Mouse (Mus musculus): ENCODE measurements around the gene Pex5. TPM values are rescaled to one million over a fixed set of nuclear protein-coding genes. Genes with fewer than 3 reads are reported as not detected.
"Not testable (repeated sequence)": the region's sequence is repeated elsewhere in the genome, so short reads cannot be mapped to it uniquely, and the experiment has no call there.

Pex5 gene
- polyA plus RNA-seq, 1 experiment from 2014 or later = 49.0 TPM

DNA sequence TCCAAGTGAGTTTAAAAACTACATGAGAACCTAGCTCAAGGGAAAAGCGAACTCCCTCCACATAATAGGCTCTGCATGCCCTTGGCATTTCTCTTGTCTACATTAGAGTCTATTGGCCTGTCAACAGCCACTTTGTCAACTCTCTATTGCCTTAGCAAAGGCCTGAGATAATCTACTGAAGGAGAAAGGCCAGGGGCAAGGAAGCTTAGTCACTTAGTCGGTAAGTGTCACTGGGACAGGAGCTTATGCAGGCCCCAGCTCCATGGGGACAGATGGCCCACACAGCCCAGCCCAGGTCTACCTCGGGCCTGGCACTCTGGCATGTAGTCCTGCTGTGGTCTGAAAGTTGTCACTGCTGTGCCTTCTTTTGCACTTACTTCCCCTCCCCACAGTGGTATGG lies 11.7 kb upstream of the Pex5 start:
- Histone ChIP-seq H3K9me3 (replicated peaks) (no peaks in the 10 kb centered on the region), H3K27me3 (no peaks in the 10 kb centered on the region), H3K4me2 (replicated peaks) (no peak overlapping the region), H3K9ac (no peak overlapping the region), H3K36me3 (no peaks in the 10 kb centered on the region), H3K27ac (replicated peaks) (no peak overlapping the region), H3K4me1 (peaks cover 8% of the 10 kb centered on the region), H3K4me3 (replicated peaks) (no peak overlapping the region)
- 71% methylated on average over 3 of the region's 3 CpGs for WGBS
- no peak for ATAC-seq (ENCODE audit: insufficient number of reproducible peaks, low FRiP score, low TSS enrichment, low read depth)

DNA sequence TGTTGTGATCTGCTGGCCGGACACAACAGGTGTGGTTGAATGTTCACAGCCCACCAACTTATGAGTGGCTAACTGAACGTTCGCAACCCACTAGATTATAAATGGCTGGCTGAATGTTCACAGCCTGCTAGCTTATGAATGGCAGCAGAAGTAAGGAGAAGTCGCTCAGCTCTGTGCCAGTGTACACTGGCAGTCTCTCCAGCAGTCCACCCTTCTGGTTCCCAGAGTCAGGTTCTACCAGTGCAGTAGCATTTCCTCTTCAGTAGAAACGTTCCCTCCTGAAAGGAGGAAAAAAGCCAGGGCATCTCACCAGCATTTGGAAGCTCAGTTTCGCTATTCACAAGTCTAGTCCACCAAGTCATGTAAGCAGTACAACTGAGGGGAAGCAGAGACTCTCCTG lies 10.7 kb upstream of the Pex5 start:
- ATAC-seq (ENCODE audit: insufficient number of reproducible peaks, low FRiP score, low TSS enrichment, low read depth) = no peak
- Histone ChIP-seq H3K36me3 (no peaks in the 10 kb centered on the region), H3K9ac (no peak overlapping the region), H3K4me2 (replicated peaks) (no peak overlapping the region), H3K27me3 (no peaks in the 10 kb centered on the region), H3K4me1 (no peaks in the 10 kb centered on the region), H3K27ac (replicated peaks) (no peak overlapping the region), H3K4me3 (replicated peaks) (no peak overlapping the region), H3K9me3 (replicated peaks) (no peaks in the 10 kb centered on the region)
- WGBS = 71% methylated on average over 6 of the region's 6 CpGs

DNA sequence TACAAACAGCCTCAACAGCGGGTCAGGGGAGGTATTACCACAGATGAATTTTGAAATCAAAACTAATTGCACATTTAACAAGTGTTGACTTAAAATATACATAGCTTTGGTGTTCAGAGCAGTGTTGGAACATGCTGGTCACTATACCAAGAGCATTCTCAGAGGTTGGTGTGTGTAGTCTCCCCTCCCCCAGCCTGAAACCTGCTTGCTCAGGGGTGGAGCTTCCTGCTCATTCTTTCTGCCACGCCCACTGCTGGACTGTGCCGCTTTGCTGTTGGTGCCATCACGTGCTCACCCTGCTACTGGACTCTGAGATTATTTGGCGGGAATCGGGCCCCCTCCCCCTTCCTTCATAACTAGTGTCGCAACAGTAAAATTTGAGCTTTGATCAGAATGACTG lies 10.2 kb upstream of the Pex5 start:
- not testable (repeated sequence) for H3K27ac ChIP-seq (replicated peaks); H3K4me2 ChIP-seq (replicated peaks); H3K36me3 ChIP-seq; ATAC-seq (ENCODE audit: insufficient number of reproducible peaks, low FRiP score, low TSS enrichment, low read depth); H3K9me3 ChIP-seq (replicated peaks); H3K4me1 ChIP-seq; H3K9ac ChIP-seq; H3K4me3 ChIP-seq (replicated peaks); H3K27me3 ChIP-seq
- WGBS = 56% methylated on average over 7 of the region's 7 CpGs

DNA sequence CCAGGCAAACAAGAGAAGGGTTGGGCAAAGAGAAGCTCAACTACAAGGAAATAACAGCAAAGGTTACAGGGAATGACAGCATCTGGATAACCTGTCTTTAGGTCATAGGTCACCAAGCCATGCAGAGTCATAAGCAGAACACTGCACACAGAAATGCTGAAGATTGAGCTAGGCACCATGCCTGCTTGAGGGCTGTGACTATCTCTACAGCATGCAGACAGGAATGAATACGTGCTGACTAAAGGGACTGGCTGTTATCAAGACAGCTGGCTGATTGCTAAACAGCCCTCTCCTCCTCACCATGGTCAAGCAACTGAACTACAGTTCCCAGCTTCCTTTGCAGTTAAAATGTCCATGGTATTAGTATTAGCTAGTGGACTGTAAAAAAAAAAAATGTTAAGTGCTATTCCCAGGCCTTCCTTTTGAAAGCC lies 9.2 kb upstream of the Pex5 start:
- Histone ChIP-seq H3K9ac (no peak overlapping the region), H3K9me3 (replicated peaks) (no peaks in the 10 kb centered on the region), H3K36me3 (no peaks in the 10 kb centered on the region), H3K4me2 (replicated peaks) (no peak overlapping the region), H3K4me1 (no peaks in the 10 kb centered on the region), H3K27me3 (no peaks in the 10 kb centered on the region), H3K4me3 (replicated peaks) (no peak overlapping the region), H3K27ac (replicated peaks) (no peak overlapping the region)
- WGBS = 53% methylated on average over 1 of the region's 1 CpGs
- ATAC-seq (ENCODE audit: insufficient number of reproducible peaks, low FRiP score, low TSS enrichment, low read depth) = no peak

DNA sequence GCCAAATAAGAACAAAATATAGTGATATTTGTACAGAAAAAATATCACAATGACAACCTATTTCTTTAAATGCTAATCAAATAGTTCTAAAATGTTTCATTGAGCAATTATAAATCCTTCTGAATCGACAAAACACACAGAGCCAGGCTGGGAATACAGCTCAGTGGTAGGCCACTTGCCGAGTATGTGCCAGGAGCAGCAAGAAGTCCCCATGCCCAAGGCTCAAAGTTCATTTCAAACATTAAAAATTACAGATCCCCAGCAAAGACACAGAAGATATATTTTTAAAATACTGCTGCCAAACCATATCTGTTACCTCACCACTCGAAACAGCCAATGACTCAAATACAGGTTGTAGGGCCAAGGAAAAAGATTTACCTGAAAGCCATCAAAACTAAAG lies 3.8 kb upstream of the Pex5 start:
- Histone ChIP-seq H3K27ac (replicated peaks) (no peak overlapping the region), H3K27me3 (no peaks in the 10 kb centered on the region), H3K4me3 (replicated peaks) (no peak overlapping the region), H3K9me3 (replicated peaks) (no peaks in the 10 kb centered on the region), H3K9ac (no peak overlapping the region), H3K4me2 (replicated peaks) (no peak overlapping the region), H3K4me1 (peaks cover 13% of the 10 kb centered on the region), H3K36me3 (no peaks in the 10 kb centered on the region)
- no peak for ATAC-seq (ENCODE audit: insufficient number of reproducible peaks, low FRiP score, low TSS enrichment, low read depth)
- 82% methylated on average over 3 of the region's 3 CpGs for WGBS

DNA sequence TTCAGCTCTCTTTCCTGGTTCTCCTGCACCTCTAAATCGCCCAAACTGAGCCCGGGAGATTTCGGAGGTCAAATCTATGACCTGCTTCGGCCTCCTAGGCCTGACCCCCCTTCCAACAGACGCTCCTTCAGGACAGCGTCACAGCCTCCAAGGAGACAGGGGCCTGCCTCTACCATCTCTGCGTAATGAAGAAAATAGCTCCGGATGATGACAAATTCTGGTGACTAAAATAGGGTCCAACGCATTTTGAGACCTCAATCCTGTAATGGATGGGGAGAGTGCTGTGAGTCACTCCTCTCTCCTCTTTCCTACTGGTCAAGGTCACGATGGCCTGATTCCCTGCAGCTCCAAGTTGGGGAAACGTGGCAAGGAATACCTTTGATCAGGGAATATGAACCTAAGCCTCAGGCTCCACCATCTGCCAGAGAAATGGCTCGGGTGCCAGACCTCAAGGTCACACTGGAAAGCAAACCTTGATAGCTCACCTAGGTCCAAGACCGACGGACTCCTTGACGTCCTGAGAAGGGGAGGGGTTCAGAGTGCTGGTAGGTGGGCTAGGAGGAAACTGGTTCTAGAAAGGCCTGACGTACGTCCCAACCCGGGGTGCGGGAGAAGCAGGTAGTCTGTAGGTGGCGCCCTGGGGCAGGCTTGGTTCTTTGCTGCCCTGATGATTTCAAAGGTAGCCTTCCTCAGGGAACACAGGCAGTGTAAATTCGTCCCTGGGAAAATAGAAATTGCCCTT lies 651 bp upstream of the Pex5 start:
- H3K27me3 ChIP-seq = no peaks in the 10 kb centered on the region
- H3K27ac ChIP-seq (replicated peaks) = peak overlapping the region; percentile 83
- H3K4me2 ChIP-seq (replicated peaks) = peak overlapping the region; percentile 83
- peak overlapping the region; percentile 48 for H3K9ac ChIP-seq
- ATAC-seq (ENCODE audit: insufficient number of reproducible peaks, low FRiP score, low TSS enrichment, low read depth) = peak; percentile 48
- H3K9me3 ChIP-seq (replicated peaks) = no peaks in the 10 kb centered on the region
- peak overlapping the region; percentile 89 for H3K4me3 ChIP-seq (replicated peaks)
- H3K36me3 ChIP-seq = peaks cover 7% of the 10 kb centered on the region; the same call in 1 of the 2 replicates
- peaks cover 19% of the 10 kb centered on the region for H3K4me1 ChIP-seq
- 4% methylated on average over 21 of the region's 21 CpGs for WGBS

DNA sequence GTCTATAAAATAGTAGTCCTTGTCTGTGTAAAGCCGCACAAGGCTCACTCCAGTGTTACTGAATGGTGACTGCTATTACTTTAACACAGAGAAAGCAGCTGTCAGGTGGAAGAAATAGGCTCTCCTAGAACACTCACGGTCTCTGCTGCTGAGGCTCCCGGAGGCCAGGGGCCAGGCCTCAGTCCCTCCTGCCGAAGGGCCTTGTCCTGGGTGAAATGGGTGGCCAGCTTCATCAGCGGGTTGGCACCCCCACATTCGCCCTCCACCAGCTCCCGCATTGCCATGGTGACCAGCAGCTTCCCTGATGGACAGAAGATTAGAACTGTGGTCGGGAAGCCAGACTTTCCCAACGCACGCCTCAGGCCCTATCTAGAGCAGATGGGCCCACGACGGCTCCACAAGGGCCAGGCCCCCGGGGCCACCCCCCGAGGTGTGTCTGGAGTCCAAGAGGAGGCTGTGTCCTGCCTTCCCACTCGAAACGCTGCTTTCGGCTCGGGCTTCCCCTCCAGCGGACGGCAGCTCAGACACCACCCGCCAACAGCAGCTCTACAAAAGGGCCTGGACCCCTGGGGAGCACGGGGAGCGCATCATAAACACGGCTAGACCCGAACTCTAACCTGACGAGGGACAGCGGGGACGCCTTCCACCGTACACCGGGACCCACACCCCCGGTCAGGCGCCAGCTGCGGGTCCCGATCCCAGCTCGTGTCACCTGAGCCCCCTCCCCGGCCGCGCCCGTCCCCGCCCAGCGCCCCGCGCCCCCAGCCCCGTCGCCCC lies 529 bp downstream of the Pex5 start:
- ATAC-seq (ENCODE audit: insufficient number of reproducible peaks, low FRiP score, low TSS enrichment, low read depth) = peak; percentile 24

DNA sequence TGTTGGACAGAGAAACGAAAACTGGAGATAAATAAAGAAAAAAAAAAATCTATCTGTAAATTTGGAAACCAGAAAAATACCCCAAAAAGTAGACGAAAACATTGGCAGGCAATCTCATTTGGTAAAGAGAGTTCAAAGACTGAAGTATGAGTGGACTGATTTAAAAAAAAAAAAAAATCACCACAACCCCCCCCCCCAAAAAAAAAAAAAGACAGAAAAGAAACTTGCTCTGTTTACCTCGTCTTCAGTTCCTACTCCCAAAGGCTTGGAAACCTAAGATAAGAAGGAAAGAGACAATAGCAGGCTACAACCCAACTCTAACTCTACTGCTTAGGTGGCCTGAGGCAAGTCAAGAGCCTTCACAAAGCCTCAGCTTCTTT lies 1.1 kb downstream of the Pex5 start:
- no peaks in the 10 kb centered on the region for H3K9me3 ChIP-seq (replicated peaks)
- H3K9ac ChIP-seq = peak overlapping the region; percentile 85
- no peaks in the 10 kb centered on the region for H3K27me3 ChIP-seq
- peaks cover 7% of the 10 kb centered on the region; the same call in 1 of the 2 replicates for H3K36me3 ChIP-seq
- WGBS = 51% methylated on average over 3 of the region's 3 CpGs
- H3K4me3 ChIP-seq (replicated peaks) = peak overlapping the region; percentile 89
- no peak for ATAC-seq (ENCODE audit: insufficient number of reproducible peaks, low FRiP score, low TSS enrichment, low read depth)
- H3K27ac ChIP-seq (replicated peaks) = peak overlapping the region; percentile 83; the same call in 1 of the 2 replicates
- H3K4me2 ChIP-seq (replicated peaks) = peak overlapping the region; percentile 83
- H3K4me1 ChIP-seq = peaks cover 19% of the 10 kb centered on the region

More for the DNA sequence above, 529 bp downstream of the Pex5 start:
- Histone ChIP-seq H3K9ac (peak overlapping the region; percentile 85), H3K36me3 (peaks cover 7% of the 10 kb centered on the region; the same call in 1 of the 2 replicates), H3K4me3 (replicated peaks) (peak overlapping the region; percentile 89), H3K9me3 (replicated peaks) (no peaks in the 10 kb centered on the region), H3K27me3 (no peaks in the 10 kb centered on the region), H3K27ac (replicated peaks) (peak overlapping the region; percentile 83), H3K4me1 (peaks cover 19% of the 10 kb centered on the region), H3K4me2 (replicated peaks) (peak overlapping the region; percentile 83)
- WGBS = 1% methylated on average over 45 of the region's 45 CpGs

DNA sequence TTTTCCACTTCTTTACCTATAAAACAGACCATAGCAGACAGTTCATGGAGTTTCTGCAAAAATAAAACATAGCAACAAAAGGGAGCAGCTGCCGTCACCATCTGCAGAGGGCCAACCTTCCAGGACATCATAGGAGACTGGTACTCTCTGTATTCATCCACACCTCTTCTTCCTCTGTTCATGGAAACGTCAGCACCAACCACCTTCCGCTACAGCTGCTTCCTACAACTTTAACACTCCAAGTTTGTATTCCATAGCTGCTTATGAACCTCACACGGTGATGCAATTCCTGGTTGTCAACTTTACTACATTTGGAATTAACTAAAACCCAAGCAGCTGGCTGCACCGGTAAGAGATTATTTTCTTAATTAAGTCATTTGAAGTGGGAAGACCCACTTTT lies 6.5 kb downstream of the Pex5 start:
- Histone ChIP-seq H3K4me3 (replicated peaks) (no peak overlapping the region), H3K27ac (replicated peaks) (no peak overlapping the region), H3K9me3 (replicated peaks) (no peaks in the 10 kb centered on the region), H3K36me3 (peaks cover 41% of the 10 kb centered on the region), H3K4me1 (0 out of 2 replicates have a peak, but pooled peaks cover 3% of the 10 kb centered on the region), H3K27me3 (no peaks in the 10 kb centered on the region), H3K4me2 (replicated peaks) (no peak overlapping the region), H3K9ac (no peak overlapping the region)
- ATAC-seq (ENCODE audit: insufficient number of reproducible peaks, low FRiP score, low TSS enrichment, low read depth) = no peak
- 85% methylated on average over 5 of the region's 5 CpGs for WGBS

DNA sequence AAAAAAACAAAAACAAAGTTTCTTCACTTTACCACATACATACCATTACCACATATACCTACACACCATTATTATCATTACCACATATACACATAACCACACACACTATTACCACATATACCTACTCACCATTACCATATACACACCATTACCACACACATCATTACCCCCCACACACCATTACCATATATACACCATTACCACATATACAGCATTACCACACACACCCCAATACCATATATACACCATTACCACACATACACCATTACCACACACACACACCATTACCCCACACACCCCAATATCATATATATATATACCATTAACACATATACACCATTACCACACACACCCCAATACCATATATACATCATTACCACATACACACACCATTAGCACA lies 7.7 kb downstream of the Pex5 start:
- H3K27ac ChIP-seq (replicated peaks) = no peak overlapping the region
- no peak overlapping the region for H3K4me2 ChIP-seq (replicated peaks)
- ATAC-seq (ENCODE audit: insufficient number of reproducible peaks, low FRiP score, low TSS enrichment, low read depth) = no peak
- H3K4me3 ChIP-seq (replicated peaks) = no peak overlapping the region
- peaks cover 53% of the 10 kb centered on the region for H3K36me3 ChIP-seq
- no peaks in the 10 kb centered on the region for H3K4me1 ChIP-seq
- H3K9me3 ChIP-seq (replicated peaks) = no peaks in the 10 kb centered on the region
- H3K9ac ChIP-seq = no peak overlapping the region
- no peaks in the 10 kb centered on the region for H3K27me3 ChIP-seq

DNA sequence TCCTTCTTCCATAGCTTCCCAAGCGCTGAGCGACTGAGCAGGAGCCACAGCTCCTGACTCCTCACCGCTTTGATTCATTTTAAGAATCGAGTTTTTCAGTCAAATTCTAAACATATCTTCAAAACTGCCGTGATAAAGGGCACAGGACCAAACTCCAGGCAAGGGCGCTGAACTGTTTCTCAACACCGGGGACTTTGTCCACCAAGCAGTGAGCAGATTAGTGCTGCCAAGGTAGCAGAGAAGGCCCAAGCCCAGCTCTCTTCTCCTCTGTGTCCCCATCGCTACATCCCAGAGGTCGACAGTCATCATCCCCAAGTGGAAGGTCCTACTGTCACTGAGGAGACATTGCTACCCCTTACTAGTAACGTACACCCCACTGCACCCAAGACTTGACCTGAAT lies 8.5 kb downstream of the Pex5 start:
- 95% methylated on average over 10 of the region's 10 CpGs for WGBS
- Histone ChIP-seq H3K27ac (replicated peaks) (no peak overlapping the region), H3K4me2 (replicated peaks) (no peak overlapping the region), H3K4me3 (replicated peaks) (no peak overlapping the region), H3K9me3 (replicated peaks) (no peaks in the 10 kb centered on the region), H3K36me3 (peaks cover 56% of the 10 kb centered on the region), H3K4me1 (no peaks in the 10 kb centered on the region), H3K27me3 (no peaks in the 10 kb centered on the region), H3K9ac (no peak overlapping the region)
- ATAC-seq (ENCODE audit: insufficient number of reproducible peaks, low FRiP score, low TSS enrichment, low read depth) = no peak

All from embryonic facial prominence, embryonic 15.5 days (tissue).